Mouse (Mus musculus): ENCODE data around the gene Mov10. TPM values are rescaled to one million over a fixed set of nuclear protein-coding genes. Genes with fewer than 3 reads are reported as not detected.
A peak's percentile ranks its signal among the peaks of the same experiment; 100 is the strongest.
"Not testable (repeated sequence)": the region's sequence is repeated elsewhere in the genome, so short reads cannot be mapped to it uniquely, and the experiment has no call there.

Mov10 gene
- polyA plus RNA-seq, 1 experiment from 2014 or later: 10.2 TPM

DNA sequence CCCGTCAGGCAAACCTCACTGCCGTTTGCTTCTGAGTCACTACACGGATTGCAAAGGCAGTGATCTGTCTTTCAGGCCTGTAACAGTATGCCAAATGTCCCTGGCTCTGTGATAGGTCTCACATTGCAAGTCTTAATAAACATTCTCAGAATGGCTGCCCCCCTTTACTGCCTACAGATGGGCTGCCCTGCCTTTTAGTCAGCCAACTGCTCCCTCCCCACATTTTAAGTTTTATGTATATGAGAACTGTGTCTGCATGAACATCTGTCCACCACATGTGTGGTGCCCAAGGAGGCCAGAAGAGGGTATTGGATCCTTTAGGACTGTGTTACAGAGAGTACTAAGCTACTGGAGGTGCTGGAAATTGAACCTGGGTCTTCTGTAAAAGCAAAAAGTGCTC, 47.4 kb downstream of the Mov10 start:
- no peak overlapping the region for H3K4me2 ChIP-seq
- H3K27me3 ChIP-seq: peaks cover 50% of the 10 kb centered on the region
- H3K27ac ChIP-seq: no peak overlapping the region
- no peaks in the 10 kb centered on the region for H3K4me1 ChIP-seq (replicated peaks)
- H3K4me3 ChIP-seq: no peak overlapping the region
- ATAC-seq (ENCODE audit: low FRiP score): no peak
- H3K36me3 ChIP-seq: no peaks in the 10 kb centered on the region
- no peak overlapping the region for H3K9ac ChIP-seq
- H3K9me3 ChIP-seq: no peaks in the 10 kb centered on the region
- WGBS: 76% methylated on average over 3 of the region's 3 CpGs

DNA sequence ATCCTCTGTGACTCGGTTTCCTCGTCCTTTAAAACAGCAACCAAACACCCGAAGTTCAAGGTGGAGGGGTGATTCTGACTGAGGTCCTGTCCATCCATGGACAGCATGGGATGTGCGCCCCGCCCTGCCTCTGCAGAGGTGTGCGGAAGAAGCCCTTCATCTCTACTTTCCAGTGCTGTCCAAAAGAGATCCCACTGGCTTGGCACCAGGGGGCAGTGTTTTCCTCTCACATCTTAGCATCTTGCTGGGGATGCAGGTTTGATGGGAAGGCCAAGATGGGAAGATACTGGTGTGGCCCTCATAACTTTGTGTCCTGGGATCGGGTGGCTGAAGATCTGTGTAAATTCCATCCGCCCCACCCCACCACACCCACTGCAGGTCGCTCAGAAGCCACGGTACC, 48.3 kb downstream of the Mov10 start:
- Histone ChIP-seq H3K27ac (no peak overlapping the region), H3K9ac (no peak overlapping the region), H3K9me3 (no peaks in the 10 kb centered on the region), H3K4me2 (no peak overlapping the region), H3K27me3 (peaks cover 46% of the 10 kb centered on the region), H3K36me3 (no peaks in the 10 kb centered on the region), H3K4me3 (no peak overlapping the region), H3K4me1 (replicated peaks) (no peaks in the 10 kb centered on the region)
- no peak for ATAC-seq (ENCODE audit: low FRiP score)
- WGBS: 66% methylated on average over 10 of the region's 10 CpGs

DNA sequence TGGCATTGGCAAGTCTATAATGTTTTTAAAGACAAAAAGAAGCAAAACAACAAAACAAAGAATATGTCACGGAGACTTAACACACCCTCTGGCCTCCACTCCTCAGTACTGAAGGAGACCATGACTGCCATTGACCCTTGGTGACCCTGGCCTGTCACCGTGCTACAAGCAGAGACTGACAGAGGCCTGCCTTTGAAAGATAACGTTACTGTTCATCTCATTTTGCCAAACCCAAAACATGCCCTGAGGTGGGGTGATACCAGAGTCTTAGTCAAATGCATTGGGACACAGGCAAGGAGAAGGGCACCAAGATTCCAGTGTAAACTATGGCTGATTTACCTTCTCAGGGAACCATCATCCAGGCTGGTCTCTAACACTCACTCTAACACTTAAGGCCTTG, 49.2 kb downstream of the Mov10 start:
- Histone ChIP-seq H3K27ac (no peak overlapping the region), H3K9me3 (no peaks in the 10 kb centered on the region), H3K4me1 (replicated peaks) (no peaks in the 10 kb centered on the region), H3K9ac (no peak overlapping the region), H3K27me3 (peaks cover 42% of the 10 kb centered on the region), H3K36me3 (no peaks in the 10 kb centered on the region), H3K4me2 (no peak overlapping the region), H3K4me3 (no peak overlapping the region)
- WGBS: 23% methylated on average over 3 of the region's 3 CpGs
- no peak for ATAC-seq (ENCODE audit: low FRiP score)

DNA sequence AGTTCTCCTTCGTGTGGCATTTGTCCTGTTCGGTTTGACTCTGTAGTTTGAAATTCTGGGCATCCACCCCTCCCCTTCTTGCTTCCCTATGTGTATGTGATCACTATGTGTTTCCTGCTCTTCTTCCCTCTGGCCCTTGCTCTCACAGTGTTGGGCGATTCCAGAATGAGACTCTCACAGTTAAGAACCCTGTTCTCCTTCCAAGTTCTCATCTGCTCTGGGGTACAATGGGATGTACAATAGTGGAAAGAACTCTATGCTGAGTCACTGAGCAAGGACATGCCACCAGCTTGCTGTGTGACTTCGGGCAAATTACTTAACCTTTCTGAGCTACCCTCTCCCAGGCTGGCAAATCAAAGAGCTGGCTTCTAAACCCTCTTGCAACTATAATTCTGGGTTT, 50.6 kb downstream of the Mov10 start:
- no peak for ATAC-seq (ENCODE audit: low FRiP score)

DNA sequence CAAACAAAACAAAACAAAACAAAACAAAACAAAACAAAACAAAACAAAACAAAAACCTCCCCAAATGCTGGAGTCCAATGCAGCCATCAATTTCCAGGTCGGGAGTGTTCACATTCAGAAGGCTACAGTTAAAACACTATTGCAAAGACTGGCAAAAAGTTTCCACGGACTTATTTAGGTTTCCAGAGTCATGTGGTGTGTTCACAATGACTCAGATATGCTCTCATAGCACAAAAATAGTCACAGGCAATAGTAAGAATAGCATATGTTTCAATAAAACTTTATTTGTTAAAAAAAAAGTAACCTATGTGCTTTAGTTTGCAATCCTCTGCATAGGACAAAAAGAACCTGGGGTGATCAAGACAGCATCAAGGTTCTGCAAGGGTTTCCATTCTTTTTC, 51.2 kb downstream of the Mov10 start:
- Histone ChIP-seq H3K4me2 (no peak overlapping the region), H3K36me3 (no peaks in the 10 kb centered on the region), H3K4me3 (no peak overlapping the region), H3K9me3 (no peaks in the 10 kb centered on the region), H3K27ac (no peak overlapping the region), H3K4me1 (replicated peaks) (no peaks in the 10 kb centered on the region), H3K27me3 (peaks cover 26% of the 10 kb centered on the region), H3K9ac (no peak overlapping the region)
- no peak for ATAC-seq (ENCODE audit: low FRiP score)
- WGBS: 66% methylated on average over 2 of the region's 2 CpGs

More for the DNA sequence above, 50.6 kb downstream of the Mov10 start:
- H3K4me2 ChIP-seq: no peak overlapping the region
- peaks cover 32% of the 10 kb centered on the region for H3K27me3 ChIP-seq
- H3K9ac ChIP-seq: no peak overlapping the region
- H3K4me1 ChIP-seq (replicated peaks): no peaks in the 10 kb centered on the region
- no peaks in the 10 kb centered on the region for H3K36me3 ChIP-seq
- no peak overlapping the region for H3K4me3 ChIP-seq
- H3K9me3 ChIP-seq: no peaks in the 10 kb centered on the region
- no peak overlapping the region for H3K27ac ChIP-seq
- WGBS: 80% methylated on average over 4 of the region's 4 CpGs

DNA sequence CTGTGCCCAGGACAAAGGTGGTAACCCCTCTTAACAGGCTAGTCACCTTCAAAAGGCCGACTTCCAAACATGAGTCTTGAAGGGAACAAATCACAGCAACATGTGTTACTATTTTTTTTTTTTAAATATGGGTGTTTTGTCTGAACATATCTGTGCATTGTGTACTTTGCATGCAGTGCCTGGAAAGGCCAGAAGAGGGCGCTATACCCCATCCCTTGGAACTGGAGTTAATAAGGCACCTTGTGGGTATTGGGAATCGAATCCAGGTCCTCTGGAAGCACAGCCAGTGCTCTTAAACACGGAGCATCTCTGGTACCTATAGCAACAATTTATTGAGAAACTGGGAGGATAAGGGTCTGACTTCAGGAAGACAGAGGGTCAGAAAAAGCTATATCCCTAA, 53.3 kb downstream of the Mov10 start:
- Histone ChIP-seq H3K9me3 (no peaks in the 10 kb centered on the region), H3K4me3 (no peak overlapping the region)
- no peak for ATAC-seq (ENCODE audit: low FRiP score)

DNA sequence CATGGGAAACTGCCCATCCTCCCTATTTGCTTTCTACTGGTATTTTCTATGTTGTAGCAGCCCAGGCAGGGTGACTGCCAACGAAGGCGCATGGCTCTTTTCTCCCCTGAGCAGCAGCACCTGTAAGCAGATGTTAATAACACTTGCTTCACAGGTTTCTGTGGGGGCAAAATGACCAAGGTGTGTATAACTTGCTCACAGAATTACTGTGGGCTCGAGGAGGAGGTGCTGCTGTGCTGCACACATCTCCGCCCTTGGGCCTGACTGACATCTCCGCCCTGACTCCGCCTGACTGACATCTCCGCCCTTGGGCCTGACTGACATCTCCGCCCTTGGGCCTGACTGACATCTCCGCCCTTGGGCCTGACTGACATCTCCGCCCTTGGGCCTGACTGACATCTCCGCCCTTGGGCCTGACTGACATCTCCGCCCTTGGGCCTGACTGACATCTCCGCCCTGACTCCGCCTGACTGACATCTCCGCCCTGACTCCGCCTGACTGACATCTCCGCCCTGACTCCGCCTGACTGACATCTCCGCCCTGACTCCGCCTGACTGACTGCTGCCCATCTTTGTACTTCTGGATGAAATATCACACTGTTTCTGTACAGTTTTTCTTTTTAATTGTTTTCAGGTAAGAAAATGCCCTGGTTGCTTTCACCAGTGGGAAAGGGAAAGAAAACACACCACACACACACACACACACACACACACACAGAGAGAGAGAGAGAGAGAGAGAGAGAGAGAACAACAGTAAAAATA, 56.1 kb downstream of the Mov10 start:
- WGBS: 25% methylated on average over 20 of the region's 20 CpGs
- not testable (repeated sequence) for H3K9ac ChIP-seq; H3K27ac ChIP-seq; H3K4me2 ChIP-seq; H3K36me3 ChIP-seq; ATAC-seq (ENCODE audit: low FRiP score); H3K9me3 ChIP-seq; H3K4me3 ChIP-seq; H3K4me1 ChIP-seq (replicated peaks)
- peaks cover 36% of the 10 kb centered on the region for H3K27me3 ChIP-seq

More for the DNA sequence above, 53.3 kb downstream of the Mov10 start:
- no peaks in the 10 kb centered on the region for H3K4me1 ChIP-seq (replicated peaks)
- WGBS: 28% methylated on average over 4 of the region's 4 CpGs
- no peak overlapping the region for H3K9ac ChIP-seq
- no peak overlapping the region for H3K4me2 ChIP-seq
- no peak overlapping the region for H3K27ac ChIP-seq
- H3K36me3 ChIP-seq: no peaks in the 10 kb centered on the region
- H3K27me3 ChIP-seq: peaks cover 28% of the 10 kb centered on the region

DNA sequence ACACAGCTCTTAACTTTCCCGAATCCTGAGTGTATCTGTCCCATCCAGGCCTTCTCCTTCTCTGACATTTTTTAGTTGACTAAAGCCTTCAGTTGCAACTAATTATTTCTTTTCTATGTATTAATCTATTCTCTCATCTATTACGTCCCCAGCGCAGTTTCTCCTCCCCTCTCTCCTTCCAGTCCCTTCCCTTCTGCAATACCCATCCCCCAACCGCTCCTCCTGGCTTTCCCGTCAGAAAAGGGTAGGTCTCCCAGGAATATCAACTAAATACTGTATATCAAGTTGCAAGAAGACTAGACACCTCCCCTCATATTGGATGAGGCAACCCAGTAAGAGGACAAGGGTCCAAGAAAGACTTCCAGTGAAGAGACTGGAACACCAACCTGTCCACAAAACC, 59.5 kb downstream of the Mov10 start:
- Histone ChIP-seq H3K27ac (no peak overlapping the region), H3K27me3 (peaks cover 39% of the 10 kb centered on the region), H3K4me1 (replicated peaks) (peaks cover 8% of the 10 kb centered on the region), H3K36me3 (no peaks in the 10 kb centered on the region), H3K4me3 (peak overlapping the region; percentile 38), H3K9me3 (no peaks in the 10 kb centered on the region), H3K4me2 (peak overlapping the region; percentile 59), H3K9ac (peak overlapping the region; percentile 63)
- 10% methylated on average over 5 of the region's 5 CpGs for WGBS
- 0 out of 2 replicates have a peak, but pooled peaks have one; percentile 17 for ATAC-seq (ENCODE audit: low FRiP score)

DNA sequence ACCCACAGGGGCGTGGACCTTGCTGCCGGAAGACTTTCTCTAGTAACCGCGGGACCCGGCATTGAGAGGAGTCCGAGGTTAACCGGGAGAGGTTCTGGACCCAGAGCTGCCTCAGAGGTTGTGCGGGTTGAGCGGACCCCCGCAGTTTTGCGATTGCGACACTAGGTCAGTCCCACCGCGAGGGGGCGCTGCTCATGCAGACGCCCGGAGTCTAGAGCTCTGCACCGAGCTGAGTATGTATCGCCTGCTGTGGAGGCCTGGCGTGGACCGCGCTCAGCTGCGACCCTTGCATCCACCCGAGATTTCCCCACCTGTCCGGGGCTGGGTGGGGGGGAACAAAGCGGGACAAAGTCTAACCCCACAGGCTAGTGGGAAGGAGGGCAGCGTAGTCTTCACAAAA, 60.0 kb downstream of the Mov10 start:
- Histone ChIP-seq H3K27me3 (peaks cover 40% of the 10 kb centered on the region), H3K27ac (no peak overlapping the region), H3K4me3 (peak overlapping the region; percentile 38), H3K36me3 (no peaks in the 10 kb centered on the region), H3K9me3 (no peaks in the 10 kb centered on the region), H3K4me2 (peak overlapping the region; percentile 59), H3K9ac (peak overlapping the region; percentile 63), H3K4me1 (replicated peaks) (peaks cover 8% of the 10 kb centered on the region)
- peak; percentile 82 for ATAC-seq (ENCODE audit: low FRiP score)
- WGBS: 2% methylated on average over 26 of the region's 27 CpGs

DNA sequence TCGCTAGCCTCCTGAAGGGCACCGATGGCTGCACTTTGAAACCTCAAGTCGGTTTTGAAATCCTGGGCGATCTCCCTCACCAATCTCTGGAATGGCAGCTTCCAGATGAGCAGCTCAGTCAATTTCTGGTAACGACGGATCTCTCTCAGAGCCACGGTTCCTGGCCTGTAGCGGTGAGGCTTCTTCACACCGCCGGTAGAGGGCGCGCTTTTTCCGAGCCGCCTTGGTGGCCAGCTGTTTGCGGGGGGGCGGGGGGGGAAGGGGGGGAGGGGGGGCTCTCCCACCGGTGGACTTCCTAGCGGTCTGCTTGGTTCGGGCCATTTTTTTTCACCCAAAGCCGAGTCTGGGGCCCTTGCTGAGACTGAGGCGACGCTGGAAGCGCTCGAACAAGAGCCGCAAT, 65.5 kb downstream of the Mov10 start:
- H3K9ac ChIP-seq; H3K9me3 ChIP-seq; ATAC-seq (ENCODE audit: low FRiP score); H3K4me1 ChIP-seq (replicated peaks); H3K36me3 ChIP-seq; H3K4me2 ChIP-seq; H3K4me3 ChIP-seq; H3K27ac ChIP-seq: not testable (repeated sequence)
- H3K27me3 ChIP-seq: peaks cover 11% of the 10 kb centered on the region
- WGBS: 10% methylated on average over 22 of the region's 25 CpGs

Other genes starting within 250 kb of the Mov10 start
- gene Slc16a1, start 179.9 kb downstream of the Mov10 start, polyA plus RNA-seq (2015; fragmentation: Nextera tagmentation; extraction: Ambion mirVana): 8.3 and 8.4 TPM in 2 replicates
- gene Ppm1j, start 37.5 kb downstream of the Mov10 start, polyA plus RNA-seq (2015; fragmentation: Nextera tagmentation; extraction: Ambion mirVana): 0.57 and 0.92 TPM in 2 replicates
- gene Fam19a3, start 36.7 kb downstream of the Mov10 start, polyA plus RNA-seq (2015; fragmentation: Nextera tagmentation; extraction: Ambion mirVana): 0.04 and 0.06 TPM in 2 replicates
- gene Rhoc, start 30.2 kb downstream of the Mov10 start, polyA plus RNA-seq (2015; fragmentation: Nextera tagmentation; extraction: Ambion mirVana): 55.4 and 61.7 TPM in 2 replicates
- 41.3 and 41.9 TPM in 2 replicates for gene St7l, start 45.4 kb upstream of the Mov10 start, polyA plus RNA-seq (2015; fragmentation: Nextera tagmentation; extraction: Ambion mirVana)
- gene Capza1, start 45.9 kb upstream of the Mov10 start, polyA plus RNA-seq (2015; fragmentation: Nextera tagmentation; extraction: Ambion mirVana): 180 and 182 TPM in 2 replicates
- gene Wnt2b, start 143.4 kb upstream of the Mov10 start, polyA plus RNA-seq (2015; fragmentation: Nextera tagmentation; extraction: Ambion mirVana): 0.63 and 0.75 TPM in 2 replicates
- 62.9 and 66.5 TPM in 2 replicates for gene Cttnbp2nl, start 234.6 kb upstream of the Mov10 start, polyA plus RNA-seq (2015; fragmentation: Nextera tagmentation; extraction: Ambion mirVana)
- not detected in 2 replicates for gene 4930564D02Rik, start 248.3 kb upstream of the Mov10 start, polyA plus RNA-seq (2015; fragmentation: Nextera tagmentation; extraction: Ambion mirVana)